Mouse (Mus musculus): ENCODE results near the gene Aqp7. TPM values are rescaled to one million over a fixed set of nuclear protein-coding genes. Genes with fewer than 3 reads are reported as not detected.

Aqp7 gene
- polyA plus RNA-seq, 1 experiment from 2014 or later: not detected

- Histone ChIP-seq H3K27me3 (replicated peaks) (no peaks in the 10 kb centered on the region), H3K36me3 (no peaks in the 10 kb centered on the region), H3K9me3 (replicated peaks) (no peaks in the 10 kb centered on the region), H3K27ac (ENCODE audit: poor library complexity, severe bottlenecking) (no peak overlapping the region), H3K4me2 (no peak overlapping the region), H3K4me1 (replicated peaks) (peaks cover 10% of the 10 kb centered on the region), H3K4me3 (no peak overlapping the region), H3K9ac (no peak overlapping the region)
- no peak for ATAC-seq (ENCODE audit: insufficient number of reproducible peaks, low FRiP score)
- 70% methylated on average over 7 of the region's 7 CpGs for WGBS
Measured at GRCm38 (mm10) chr4:41040983-41041382, 7.0 kb downstream of the Aqp7 start.

- WGBS: 34% methylated on average over 3 of the region's 3 CpGs
- no peak overlapping the region for H3K27ac ChIP-seq (ENCODE audit: poor library complexity, severe bottlenecking)
Measured at GRCm38 (mm10) chr4:41037942-41038341, 10.0 kb downstream of the Aqp7 start.

DNA sequence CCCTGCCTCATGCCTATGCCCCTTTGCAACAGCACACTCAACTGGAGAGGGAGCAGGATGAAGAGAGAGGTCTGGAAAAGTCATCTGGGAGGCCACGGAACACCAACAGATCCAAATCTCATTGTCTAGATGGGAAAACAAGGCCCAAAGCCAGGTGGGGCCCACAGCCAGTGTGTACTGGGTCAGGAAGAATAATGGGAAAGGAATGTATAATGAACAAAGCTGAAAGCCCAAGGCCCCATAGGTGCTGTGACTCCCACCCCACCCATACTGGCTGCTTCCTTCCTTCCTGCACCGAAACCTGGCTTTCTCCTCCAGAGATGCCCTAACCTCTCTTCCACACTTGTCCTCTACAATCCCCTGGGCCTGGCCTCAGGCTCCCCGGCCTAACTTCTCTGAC is 16.7 kb downstream of the Aqp7 start:
- H3K27me3 ChIP-seq (replicated peaks): no peaks in the 10 kb centered on the region
- no peaks in the 10 kb centered on the region for H3K9me3 ChIP-seq (replicated peaks)
- H3K4me3 ChIP-seq: no peak overlapping the region
- WGBS: 78% methylated on average over 3 of the region's 3 CpGs
- peaks cover 18% of the 10 kb centered on the region for H3K36me3 ChIP-seq
- H3K27ac ChIP-seq (ENCODE audit: poor library complexity, severe bottlenecking): no peak overlapping the region
- no peak overlapping the region for H3K9ac ChIP-seq
- no peak for ATAC-seq (ENCODE audit: insufficient number of reproducible peaks, low FRiP score)
- H3K4me2 ChIP-seq: no peak overlapping the region
- H3K4me1 ChIP-seq (replicated peaks): no peaks in the 10 kb centered on the region

More at GRCm38 (mm10) chr4:41037942-41038341, 10.0 kb downstream of the Aqp7 start:
- ATAC-seq (ENCODE audit: insufficient number of reproducible peaks, low FRiP score): no peak
- Histone ChIP-seq H3K9me3 (replicated peaks) (no peaks in the 10 kb centered on the region), H3K27me3 (replicated peaks) (no peaks in the 10 kb centered on the region), H3K9ac (no peak overlapping the region), H3K36me3 (no peaks in the 10 kb centered on the region), H3K4me3 (no peak overlapping the region), H3K4me1 (replicated peaks) (peaks cover 10% of the 10 kb centered on the region), H3K4me2 (no peak overlapping the region)

DNA sequence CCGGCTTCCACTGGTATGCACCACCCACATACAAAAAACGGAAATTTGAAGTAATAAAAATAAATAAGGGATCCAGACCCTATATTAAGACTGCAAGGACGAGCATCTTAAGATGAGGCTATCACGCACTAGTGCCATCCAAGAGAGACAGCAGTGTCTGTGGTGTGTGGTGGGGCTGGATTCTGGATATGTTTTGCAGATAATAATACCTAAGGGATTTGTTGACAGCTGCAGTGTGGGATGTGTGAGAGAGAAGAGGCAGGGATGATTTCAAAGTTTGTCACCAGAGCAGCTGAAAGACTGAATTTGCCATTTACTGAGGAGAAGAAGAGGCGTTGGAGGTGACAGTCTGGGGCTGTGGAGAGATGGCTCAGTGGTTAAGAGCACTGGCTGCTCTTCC is 18.6 kb downstream of the Aqp7 start:
- Histone ChIP-seq H3K27ac (ENCODE audit: poor library complexity, severe bottlenecking) (no peak overlapping the region), H3K9ac (no peak overlapping the region), H3K4me2 (no peak overlapping the region), H3K9me3 (replicated peaks) (no peaks in the 10 kb centered on the region), H3K36me3 (peaks cover 31% of the 10 kb centered on the region), H3K4me3 (no peak overlapping the region), H3K4me1 (replicated peaks) (no peaks in the 10 kb centered on the region), H3K27me3 (replicated peaks) (no peaks in the 10 kb centered on the region)
- WGBS: 86% methylated on average over 5 of the region's 5 CpGs
- no peak for ATAC-seq (ENCODE audit: insufficient number of reproducible peaks, low FRiP score)

GRCm38 (mm10) chr4:41028272-41028671 is 19.7 kb downstream of the Aqp7 start:
- Histone ChIP-seq H3K9ac (no peak overlapping the region), H3K27ac (ENCODE audit: poor library complexity, severe bottlenecking) (no peak overlapping the region)

GRCm38 (mm10) chr4:41027872-41028271 is 20.1 kb downstream of the Aqp7 start:
- no peaks in the 10 kb centered on the region for H3K27me3 ChIP-seq (replicated peaks)
- no peaks in the 10 kb centered on the region for H3K9me3 ChIP-seq (replicated peaks)
- H3K27ac ChIP-seq (ENCODE audit: poor library complexity, severe bottlenecking): no peak overlapping the region
- H3K4me2 ChIP-seq: no peak overlapping the region
- no peak overlapping the region for H3K4me3 ChIP-seq
- no peak overlapping the region for H3K9ac ChIP-seq
- no peak for ATAC-seq (ENCODE audit: insufficient number of reproducible peaks, low FRiP score)
- no peaks in the 10 kb centered on the region for H3K4me1 ChIP-seq (replicated peaks)
- WGBS: 83% methylated on average over 3 of the region's 3 CpGs
- peaks cover 46% of the 10 kb centered on the region for H3K36me3 ChIP-seq

More at GRCm38 (mm10) chr4:41028272-41028671, 19.7 kb downstream of the Aqp7 start:
- no peaks in the 10 kb centered on the region for H3K4me1 ChIP-seq (replicated peaks)
- H3K36me3 ChIP-seq: peaks cover 42% of the 10 kb centered on the region
- WGBS: 78% methylated on average over 4 of the region's 4 CpGs
- no peaks in the 10 kb centered on the region for H3K27me3 ChIP-seq (replicated peaks)
- H3K9me3 ChIP-seq (replicated peaks): no peaks in the 10 kb centered on the region
- no peak overlapping the region for H3K4me3 ChIP-seq
- ATAC-seq (ENCODE audit: insufficient number of reproducible peaks, low FRiP score): no peak
- no peak overlapping the region for H3K4me2 ChIP-seq

GRCm38 (mm10) chr4:41026086-41026787 is 21.7 kb downstream of the Aqp7 start:
- Histone ChIP-seq H3K27me3 (replicated peaks) (no peaks in the 10 kb centered on the region), H3K4me2 (no peak overlapping the region), H3K36me3 (peaks cover 60% of the 10 kb centered on the region), H3K9me3 (replicated peaks) (no peaks in the 10 kb centered on the region), H3K4me3 (no peak overlapping the region), H3K27ac (ENCODE audit: poor library complexity, severe bottlenecking) (no peak overlapping the region), H3K4me1 (replicated peaks) (no peaks in the 10 kb centered on the region), H3K9ac (no peak overlapping the region)
- WGBS: 52% methylated on average over 8 of the region's 8 CpGs
- ATAC-seq (ENCODE audit: insufficient number of reproducible peaks, low FRiP score): no peak

DNA sequence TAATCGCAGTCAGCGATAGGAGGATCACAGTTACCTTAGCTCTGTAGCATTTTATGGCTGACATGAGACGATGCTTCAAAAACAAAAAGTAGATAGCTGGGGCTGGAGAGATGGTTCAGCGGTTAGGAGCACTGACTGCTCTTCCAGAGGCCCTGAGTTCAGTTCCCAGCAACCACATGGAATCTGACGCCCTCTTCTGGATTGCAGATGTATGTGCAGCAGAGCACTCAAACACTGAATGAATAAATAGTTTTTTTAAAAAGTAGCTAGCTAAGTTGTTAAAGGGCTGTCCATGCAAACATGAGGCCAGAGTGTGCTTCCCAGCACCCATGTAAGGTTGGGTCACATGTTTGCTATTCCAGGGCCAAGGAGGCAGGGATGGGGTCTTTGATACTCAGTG is 26.8 kb downstream of the Aqp7 start:
- H3K36me3 ChIP-seq: peaks cover 81% of the 10 kb centered on the region
- no peak for ATAC-seq (ENCODE audit: insufficient number of reproducible peaks, low FRiP score)

DNA sequence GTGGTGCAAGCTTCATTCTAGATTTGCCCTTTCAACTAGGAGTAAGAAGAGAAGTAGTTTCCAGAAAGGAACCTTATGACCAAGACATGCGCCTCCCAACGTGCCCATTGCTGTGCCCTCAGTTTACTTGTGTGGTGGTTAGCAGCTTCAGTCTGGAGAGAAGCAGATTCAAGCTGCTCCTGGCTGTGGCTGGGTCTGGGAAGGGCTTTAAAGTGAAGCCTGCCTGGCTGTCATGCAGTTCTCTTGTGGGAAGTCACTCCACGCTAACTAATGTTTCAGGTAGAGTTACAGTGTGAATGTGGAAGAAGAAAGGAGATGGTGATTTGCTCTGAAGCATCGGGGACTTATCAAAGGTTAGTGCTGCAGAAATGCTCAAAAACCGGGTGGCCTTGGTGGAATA is 32.1 kb downstream of the Aqp7 start:
- no peak for ATAC-seq (ENCODE audit: insufficient number of reproducible peaks, low FRiP score)
- Histone ChIP-seq H3K4me1 (replicated peaks) (no peaks in the 10 kb centered on the region), H3K4me2 (no peak overlapping the region), H3K9me3 (replicated peaks) (no peaks in the 10 kb centered on the region), H3K9ac (no peak overlapping the region), H3K27me3 (replicated peaks) (no peaks in the 10 kb centered on the region), H3K27ac (ENCODE audit: poor library complexity, severe bottlenecking) (no peak overlapping the region), H3K4me3 (no peak overlapping the region), H3K36me3 (peaks cover 86% of the 10 kb centered on the region)
- WGBS: 88% methylated on average over 5 of the region's 5 CpGs

More for the DNA sequence above, 26.8 kb downstream of the Aqp7 start:
- H3K9me3 ChIP-seq (replicated peaks): no peaks in the 10 kb centered on the region
- no peak overlapping the region for H3K4me2 ChIP-seq
- no peak overlapping the region for H3K4me3 ChIP-seq
- no peak overlapping the region for H3K27ac ChIP-seq (ENCODE audit: poor library complexity, severe bottlenecking)
- H3K9ac ChIP-seq: no peak overlapping the region
- WGBS: 89% methylated on average over 5 of the region's 5 CpGs
- no peaks in the 10 kb centered on the region for H3K4me1 ChIP-seq (replicated peaks)
- no peaks in the 10 kb centered on the region for H3K27me3 ChIP-seq (replicated peaks)

DNA sequence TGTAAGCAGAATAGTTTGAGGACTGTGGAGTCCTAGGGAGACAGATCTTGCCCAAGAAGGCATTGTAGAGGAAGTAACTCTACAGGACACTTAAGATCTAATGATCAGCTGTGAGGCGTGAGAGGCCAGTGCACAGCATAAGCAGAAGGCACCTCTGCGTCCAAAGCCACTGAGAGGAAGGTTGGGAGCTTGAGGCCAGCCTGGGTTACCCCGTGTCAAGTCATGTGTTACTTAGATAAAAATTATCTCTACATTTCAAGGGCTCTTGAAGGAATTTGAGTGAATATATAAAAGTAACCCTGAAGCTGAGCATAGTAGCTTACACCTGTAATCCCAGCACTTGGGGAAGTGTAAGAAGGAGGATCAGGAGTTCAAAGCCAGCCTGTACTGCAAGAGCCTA is 34.6 kb downstream of the Aqp7 start:
- Histone ChIP-seq H3K27ac (ENCODE audit: poor library complexity, severe bottlenecking) (no peak overlapping the region), H3K27me3 (replicated peaks) (no peaks in the 10 kb centered on the region), H3K36me3 (peaks cover 91% of the 10 kb centered on the region), H3K4me1 (replicated peaks) (no peaks in the 10 kb centered on the region), H3K4me3 (no peak overlapping the region), H3K4me2 (no peak overlapping the region), H3K9me3 (replicated peaks) (no peaks in the 10 kb centered on the region), H3K9ac (no peak overlapping the region)
- ATAC-seq (ENCODE audit: insufficient number of reproducible peaks, low FRiP score): no peak
- 55% methylated on average over 3 of the region's 3 CpGs for WGBS

- no peak overlapping the region for H3K9ac ChIP-seq
- 90% methylated on average over 9 of the region's 9 CpGs for WGBS
- H3K9me3 ChIP-seq (replicated peaks): no peaks in the 10 kb centered on the region
- H3K27me3 ChIP-seq (replicated peaks): no peaks in the 10 kb centered on the region
- ATAC-seq (ENCODE audit: insufficient number of reproducible peaks, low FRiP score): no peak
- H3K36me3 ChIP-seq: peaks cover 88% of the 10 kb centered on the region
- H3K4me2 ChIP-seq: no peak overlapping the region
- H3K27ac ChIP-seq (ENCODE audit: poor library complexity, severe bottlenecking): no peak overlapping the region
- no peaks in the 10 kb centered on the region for H3K4me1 ChIP-seq (replicated peaks)
- H3K4me3 ChIP-seq: no peak overlapping the region
Measured at GRCm38 (mm10) chr4:41000842-41001639, 46.9 kb downstream of the Aqp7 start.

Data from heart, embryonic 12.5 days (tissue).